Mouse (Mus musculus) cerebellum, postnatal 14 days (tissue): ENCODE data around the gene Flywch2.
A peak's percentile ranks its signal among the peaks of the same experiment; 100 is the strongest.

Experiments
- DNase-seq, 2 experiments: peaks; one replicate each; pipeline ENCODE4 v3.0.0; 2021; ENCODE audit warnings: mixed read lengths in 2 of 2

Gene Flywch2

DNA sequence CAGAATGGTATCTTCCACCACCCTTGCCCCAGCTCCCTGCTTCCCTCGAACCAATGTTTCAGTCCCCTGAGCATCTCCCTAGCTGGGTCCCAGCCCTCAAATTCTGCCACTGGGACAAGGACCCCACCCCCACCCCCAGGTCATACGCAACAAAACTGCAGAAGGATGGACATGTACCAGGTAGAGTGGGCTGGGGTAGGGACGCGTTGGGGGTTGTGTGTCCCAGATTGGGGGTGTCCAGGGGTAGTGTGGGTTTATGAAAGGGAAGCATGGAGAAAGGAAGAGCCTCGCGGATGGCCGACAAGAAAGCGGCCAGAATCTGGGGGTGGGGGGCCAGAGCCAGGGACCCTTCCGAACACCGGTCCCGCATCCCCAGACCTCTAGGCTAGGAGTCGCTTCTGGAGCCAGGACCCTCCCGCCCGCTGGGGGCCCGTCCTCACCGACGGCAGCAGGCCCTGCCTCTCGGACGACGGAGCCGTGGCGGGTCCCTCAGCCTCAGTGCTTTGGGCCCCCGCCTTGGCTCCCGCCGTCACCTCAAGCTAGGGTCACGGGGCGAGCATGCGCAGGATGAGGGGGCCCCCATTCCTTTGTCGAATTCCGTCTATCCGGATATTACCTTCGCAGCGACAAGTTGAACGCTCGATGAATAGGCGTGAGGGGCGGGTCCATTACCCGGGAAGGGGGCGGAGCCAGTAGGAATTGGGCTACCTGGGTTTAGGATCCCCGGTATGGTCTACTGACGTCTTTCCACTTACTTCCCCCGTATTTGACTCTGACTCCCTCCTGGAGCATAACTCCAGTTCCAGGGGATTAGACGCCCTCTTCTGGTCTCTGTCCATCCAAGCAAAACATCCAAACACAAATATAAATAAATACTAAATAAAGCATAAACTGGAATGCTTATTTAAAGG is at the start of gene Flywch2:
Gene Flywch2 (minus strand): TSS at position 521 of the 911 bp plus-strand sequence.
- peak; percentile 96 to 97 for DNase-seq

DNA sequence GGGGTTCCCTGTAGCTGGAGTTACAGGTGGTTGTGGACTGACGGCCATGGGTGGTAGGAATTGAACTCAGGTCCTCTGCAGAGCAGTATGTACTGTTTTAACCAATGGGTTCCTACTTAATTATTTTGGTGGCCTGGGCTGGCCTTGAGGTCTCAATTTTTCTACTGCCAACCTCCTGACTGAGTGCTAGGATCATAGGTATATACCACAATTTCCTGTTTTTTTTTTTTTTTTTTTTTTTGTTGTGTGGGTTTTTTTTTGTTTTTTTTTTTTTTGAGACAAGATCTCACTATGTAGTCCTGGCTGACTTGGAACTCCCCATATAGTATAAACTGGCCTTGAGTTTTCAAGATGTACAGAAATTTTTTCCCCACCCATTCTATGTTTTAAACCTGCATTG is 45.3 kb upstream of the Flywch2 start:
- DNase-seq: no peak

DNA sequence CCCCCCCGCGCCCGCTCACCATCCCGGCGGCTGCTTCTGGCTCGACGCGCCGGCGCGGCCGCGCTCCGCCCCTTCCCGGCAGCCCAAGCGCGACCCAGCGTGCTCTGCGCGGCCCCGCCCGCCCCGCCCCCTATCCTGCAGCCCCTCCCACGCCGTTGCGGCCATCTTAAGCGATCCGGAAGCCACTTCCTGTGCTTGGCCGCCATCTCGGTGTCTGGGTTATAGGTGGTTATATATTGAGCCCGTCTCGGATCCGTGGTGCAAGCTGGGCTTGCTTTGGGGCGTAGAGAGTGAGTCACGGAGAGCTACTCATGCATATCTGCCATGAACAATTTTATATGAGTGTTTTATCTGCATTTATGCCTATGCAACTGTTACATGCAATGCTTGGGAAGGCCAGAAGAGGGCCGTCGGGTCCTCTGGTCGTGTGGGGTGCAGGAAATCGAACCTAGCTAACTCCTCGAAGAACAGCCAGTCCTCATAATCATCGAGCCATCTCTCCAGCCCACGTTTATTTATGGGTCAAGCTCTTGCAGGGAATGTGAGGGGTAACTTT is 43.3 kb upstream of the Flywch2 start, which contains the start of gene Elob:
Gene Elob (minus strand): TSS at position 73 of the 556 bp plus-strand sequence.
- peak; percentile 88 to 90 for DNase-seq

DNA sequence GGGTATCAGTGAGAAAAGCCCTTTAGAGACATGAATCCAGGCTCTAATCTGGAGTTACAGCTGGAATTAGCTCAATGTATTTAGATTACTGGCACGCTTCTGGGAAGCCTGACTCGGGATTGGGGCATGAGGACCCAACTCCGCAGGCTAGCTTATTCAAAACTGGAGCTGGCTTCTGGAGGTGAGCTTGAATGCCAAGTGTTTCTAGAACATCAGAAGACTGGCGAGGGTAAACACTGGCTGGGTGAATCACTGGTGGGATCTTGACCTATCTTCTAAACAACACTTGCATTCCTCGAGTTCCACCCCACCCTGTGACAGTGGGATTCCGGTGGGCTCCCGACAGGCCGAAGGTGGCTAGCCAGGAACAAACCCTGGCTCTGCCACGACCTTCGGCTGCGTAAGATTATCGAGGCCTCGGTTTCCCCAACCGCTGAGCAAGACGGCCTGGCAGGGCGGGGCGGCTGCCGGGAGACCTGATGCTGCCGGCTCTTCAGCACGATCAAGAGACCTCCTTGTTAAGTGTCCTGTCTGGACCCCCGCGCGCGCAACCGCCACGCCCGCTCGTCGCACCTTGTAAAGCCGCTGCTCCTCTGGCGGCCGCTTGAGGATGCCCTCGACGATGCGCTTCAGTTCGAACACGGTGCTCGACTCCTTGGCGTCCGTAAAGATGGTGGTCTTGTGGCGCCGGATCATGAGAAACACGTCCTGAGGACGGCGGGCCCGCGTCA is 42.6 kb upstream of the Flywch2 start:
- peak in 1 of 2 experiments; percentile 78 for DNase-seq

DNA sequence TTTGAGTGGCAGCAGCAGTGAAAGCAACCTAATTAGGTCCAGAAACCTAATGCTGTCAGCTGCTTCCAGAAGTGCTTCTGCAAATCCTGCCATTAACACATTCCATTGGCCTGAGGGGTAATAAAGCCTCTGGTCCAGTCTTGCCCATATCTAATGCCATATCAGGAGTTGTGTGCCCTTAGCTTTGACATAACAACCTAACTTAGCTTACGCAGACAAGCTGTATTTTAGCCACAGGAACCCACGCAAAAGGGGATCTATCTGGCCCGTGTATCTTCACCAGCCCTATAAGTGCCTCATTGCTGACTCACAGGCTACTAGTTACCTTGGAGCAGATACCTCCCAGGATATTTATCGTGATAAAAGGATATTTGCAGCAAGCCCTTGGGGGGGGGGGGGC is 39.7 kb upstream of the Flywch2 start:
- no peak for DNase-seq

DNA sequence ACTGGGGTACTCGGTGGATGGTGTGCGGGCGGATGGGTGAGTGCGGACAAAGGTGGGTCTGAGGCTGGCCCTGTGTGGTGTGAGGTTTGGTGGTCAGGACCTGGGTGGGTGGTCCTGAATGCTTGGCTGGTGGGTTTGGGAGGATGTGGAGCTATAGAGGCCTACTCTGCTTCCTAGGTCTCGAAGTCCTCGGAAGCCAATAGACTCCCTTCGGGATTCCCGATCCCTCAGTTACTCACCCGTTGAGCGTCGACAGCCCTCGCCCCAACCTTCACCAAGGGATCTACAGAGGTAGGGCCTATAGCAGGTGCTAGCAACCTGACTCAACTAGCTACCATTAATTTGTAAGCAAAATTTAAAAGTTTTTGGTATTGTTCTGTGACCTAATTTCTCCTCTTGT is 37.7 kb upstream of the Flywch2 start:
- DNase-seq: no peak

DNA sequence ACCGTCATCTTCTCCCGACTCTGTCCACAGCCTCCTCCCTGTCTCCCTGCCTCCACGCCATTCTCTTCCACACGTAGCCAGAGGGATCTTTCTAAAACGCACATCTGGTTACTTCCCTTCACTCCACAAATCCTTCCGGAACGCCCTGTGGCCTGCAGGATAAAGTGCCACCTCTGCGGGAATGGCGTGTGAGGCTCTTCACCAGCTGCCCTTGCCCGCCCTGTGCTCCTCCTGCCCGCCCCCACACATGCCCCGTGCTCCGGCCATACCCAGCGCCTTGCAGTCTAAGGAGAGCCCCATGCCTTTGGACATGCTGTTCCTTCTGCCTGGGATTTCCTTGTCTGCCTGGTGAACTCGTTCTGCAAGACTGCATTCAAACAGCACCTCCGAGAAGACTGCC is 37.1 kb upstream of the Flywch2 start:
- no peak for DNase-seq

DNA sequence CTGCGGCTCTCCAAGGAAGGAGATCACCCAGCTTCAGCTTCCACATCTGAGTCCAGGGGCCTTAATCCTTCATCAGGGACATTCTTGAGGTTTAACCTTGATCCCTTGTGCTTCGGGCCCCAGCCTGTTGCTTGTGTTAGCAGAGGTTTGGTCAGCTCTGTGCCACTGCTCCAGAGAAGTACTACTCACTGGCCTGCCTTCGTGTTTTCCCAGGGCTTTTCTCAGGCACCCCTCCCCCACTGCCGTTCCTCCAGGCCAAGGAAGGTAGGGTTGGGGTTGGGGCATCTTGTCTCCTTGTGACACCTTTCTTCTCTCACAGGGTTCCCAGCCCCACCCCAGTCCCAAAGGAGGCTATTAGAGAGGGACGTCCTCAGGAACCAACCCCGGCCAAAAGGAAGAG is 36.2 kb upstream of the Flywch2 start:
- DNase-seq: peak in 1 of 2 experiments; percentile 35

DNA sequence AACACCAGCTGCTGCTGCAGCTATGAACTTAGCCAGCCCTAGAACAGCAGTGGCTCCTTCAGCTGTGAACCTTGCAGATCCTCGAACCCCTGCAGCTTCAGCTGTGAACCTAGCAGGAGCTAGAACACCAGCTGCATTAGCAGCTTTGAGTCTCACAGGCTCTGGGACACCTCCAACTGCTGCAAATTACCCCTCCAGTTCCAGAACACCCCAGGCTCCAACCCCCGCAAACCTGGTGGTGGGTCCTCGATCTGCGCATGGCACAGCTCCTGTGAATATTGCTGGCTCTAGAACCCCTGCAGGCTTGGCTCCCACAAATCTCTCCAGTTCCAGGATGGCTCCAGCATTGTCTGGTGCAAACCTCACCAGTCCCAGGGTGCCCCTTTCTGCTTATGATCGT is 34.9 kb upstream of the Flywch2 start:
- no peak for DNase-seq

DNA sequence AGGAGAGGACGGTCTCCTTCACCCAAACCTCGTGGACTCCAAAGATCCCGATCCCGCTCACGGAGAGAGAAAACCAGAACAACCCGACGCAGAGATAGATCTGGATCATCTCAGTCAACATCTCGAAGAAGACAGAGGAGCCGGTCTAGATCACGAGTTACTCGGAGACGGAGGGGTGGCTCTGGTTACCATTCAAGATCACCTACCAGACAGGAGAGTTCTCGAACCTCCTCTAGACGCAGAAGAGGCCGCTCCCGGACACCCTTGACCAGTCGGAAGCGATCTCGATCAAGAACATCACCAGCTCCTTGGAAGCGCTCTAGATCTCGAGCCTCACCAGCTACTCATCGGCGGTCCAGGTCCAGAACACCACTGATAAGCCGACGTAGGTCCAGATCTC is 33.4 kb upstream of the Flywch2 start:
- DNase-seq: no peak

DNA sequence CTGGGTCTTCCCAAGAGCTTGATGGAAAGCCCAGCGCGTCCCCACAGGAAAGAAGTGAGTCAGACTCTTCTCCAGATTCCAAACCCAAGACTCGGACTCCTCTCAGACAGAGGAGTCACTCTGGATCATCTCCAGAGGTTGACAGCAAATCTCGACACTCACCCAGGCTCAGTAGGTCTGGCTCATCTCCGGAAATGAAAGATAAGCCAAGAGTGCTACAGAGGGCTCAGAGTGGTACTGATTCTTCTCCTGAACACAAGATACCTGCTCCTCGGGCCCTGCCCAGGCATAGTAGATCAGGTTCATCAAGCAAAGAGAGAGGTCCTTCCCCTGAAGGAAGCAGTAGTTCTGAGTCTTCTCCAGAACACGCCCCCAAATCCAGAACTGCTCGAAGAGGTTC is 32.7 kb upstream of the Flywch2 start:
- no peak for DNase-seq

DNA sequence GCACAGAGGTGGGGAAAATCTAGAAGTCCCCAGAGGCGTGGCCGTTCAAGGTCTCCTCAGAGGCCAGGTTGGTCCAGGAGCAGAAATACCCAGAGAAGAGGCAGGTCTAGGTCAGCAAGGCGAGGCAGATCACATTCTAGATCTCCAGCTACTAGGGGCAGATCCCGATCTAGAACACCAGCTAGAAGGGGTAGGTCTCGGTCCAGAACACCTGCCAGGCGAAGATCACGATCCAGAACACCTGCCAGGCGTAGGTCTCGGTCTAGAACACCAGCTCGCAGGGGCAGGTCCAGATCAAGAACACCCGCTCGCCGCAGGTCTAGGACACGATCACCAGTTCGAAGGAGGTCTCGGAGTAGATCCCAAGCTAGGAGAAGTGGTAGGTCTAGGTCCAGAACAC is 29.8 kb upstream of the Flywch2 start:
- DNase-seq: no peak

DNA sequence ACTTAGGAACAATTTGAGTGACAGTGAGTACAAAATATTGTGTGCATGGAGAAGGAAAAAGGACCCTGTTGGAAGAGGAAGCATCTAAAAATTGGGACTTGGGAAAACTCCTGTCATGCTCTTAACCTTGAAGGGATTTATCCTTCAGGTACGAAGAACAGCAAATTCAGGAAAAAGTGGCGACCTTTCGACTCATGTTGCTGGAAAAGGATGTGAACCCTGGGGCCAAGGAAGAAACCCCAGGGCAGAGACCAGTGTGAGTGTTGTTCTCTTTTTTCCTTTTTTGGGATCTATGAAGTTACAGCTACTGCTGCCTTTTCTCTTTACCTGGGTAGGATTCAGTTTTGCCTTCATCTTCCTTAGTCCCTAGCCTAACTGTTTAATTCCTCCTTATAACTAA is 22.0 kb upstream of the Flywch2 start:
- no peak for DNase-seq

DNA sequence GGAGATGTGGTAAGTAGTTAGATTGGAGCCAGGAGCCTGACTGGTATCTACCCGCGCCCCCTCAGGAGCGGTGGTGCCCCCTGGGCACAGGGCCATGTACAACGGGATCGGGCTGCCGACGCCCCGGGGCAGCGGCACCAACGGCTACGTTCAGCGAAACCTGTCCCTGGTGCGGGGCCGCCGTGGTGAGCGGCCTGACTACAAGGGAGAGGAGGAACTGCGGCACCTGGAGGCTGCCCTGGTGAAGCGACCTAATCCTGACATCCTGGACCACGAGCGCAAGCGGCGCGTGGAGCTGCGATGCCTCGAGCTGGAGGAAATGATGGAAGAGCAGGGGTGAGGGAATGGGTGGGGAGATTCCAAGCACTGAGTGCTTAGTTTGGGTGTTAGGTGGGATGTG is 21.0 kb upstream of the Flywch2 start:
- DNase-seq: peak; percentile 62 to 66

DNA sequence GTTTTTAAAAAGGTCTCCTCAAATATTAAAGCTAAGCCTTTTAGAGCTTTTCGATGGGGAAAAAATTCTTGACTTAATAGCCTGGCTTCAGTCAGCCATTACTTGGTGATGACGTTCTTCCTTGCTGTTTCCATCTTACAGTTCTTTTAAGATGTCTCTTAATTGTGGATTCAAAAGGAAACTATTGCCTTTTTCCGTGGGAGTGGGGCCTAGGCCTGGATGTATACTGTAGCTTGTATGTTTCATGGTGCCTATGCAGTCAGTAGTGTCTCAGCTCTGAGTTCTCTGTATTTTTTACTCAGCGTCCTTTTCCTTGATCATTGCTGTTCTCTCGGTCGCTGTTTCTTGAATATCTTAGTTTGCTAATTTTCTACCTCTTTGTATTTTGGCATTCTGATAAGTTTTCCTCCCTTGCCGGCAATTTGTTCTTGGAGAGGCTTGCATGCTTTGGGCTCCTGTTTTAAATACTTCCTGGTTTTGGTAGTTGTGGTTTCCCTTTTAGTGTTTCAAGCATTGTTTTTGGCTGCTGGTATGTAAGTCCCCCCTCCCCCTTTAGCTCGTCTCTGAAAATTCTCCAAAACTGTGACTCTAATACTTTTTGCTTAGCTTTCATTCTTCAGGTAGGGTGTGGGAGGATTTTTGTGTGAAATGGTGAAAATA is 18.7 kb upstream of the Flywch2 start:
- DNase-seq: no peak

DNA sequence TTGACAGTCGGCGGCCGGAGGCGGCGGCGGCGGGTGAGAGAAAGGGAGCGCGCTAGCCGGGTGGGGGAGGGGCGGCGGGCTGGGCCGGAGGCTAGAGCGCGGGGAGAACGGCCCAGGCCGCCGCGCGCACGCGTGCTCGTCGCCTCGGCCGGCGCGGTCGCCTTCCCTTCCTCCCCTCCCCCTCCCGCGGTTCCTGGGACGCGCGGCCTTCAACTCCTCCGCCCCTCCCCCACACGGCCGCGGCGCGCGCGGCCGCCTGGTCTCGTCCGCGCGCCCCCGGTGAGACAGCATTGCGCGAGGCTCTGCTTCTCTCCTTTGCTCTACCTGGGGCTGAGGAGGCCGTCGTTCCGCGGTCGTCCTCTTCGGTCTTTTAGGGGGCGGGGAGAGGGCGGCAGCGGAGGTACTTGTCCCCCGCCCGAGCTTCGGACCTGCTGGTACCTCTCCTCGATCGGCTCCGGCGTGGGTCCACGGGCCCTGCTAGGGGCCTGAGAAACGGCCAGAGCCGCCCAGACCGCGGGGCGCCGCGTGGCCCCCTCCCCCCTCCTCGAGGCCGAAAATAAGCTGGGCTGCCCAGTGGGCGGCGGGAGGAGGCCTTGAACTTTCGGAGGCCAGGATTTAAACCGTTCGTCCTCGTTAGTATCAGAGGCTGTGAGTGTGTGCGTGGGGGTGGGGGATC is 17.6 kb upstream of the Flywch2 start:
- DNase-seq: peak; percentile 90 to 95

DNA sequence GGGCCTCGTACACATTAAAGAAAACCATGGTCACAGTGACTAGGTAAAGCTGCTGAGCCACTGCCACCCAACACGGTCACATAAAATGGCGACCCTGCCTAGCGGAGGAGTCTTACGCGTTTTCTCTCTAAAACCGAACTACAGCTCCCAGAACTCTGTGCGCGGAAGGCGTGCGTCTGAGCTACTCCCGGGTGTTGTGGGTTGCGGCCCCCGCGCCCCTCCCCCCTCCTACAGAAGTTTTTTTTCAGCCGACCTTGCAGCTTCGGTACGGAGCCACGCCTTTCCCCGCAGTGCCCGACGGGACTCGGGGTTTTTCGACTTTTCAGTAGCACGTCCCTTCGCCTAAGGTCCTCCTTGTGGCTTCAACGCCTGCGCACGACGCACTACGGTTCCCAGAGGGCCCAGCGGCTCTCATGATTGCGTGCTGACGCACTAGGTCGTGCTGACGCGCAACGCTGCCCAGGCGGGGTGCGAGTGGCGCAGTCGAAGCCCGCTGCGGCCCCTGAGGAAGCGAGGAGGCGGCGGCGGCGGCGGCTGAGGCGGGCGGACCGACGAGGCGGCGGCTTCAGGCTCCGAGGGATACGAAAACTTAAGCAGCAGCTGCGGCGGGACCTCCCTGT is 17.0 kb upstream of the Flywch2 start:
- DNase-seq: peak; percentile 98 to 99

DNA sequence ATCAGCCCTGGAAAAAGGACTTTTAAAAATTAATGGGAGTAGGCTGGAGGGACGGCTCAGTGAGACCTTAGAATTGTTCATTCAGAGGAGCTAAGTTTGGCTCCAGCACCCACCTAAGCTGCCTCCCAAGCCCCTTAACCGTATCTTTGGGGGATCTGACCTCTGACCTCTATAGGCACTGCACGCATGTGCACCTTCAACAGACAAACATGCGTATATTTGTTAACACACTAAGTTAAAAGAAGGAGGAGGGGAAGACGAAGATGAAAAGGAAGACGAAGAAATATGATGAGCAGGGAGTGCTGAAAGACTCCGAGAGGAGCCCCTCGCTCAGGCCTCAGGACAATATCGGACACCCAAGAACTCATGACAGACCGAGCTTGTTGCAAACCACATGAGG is 15.7 kb upstream of the Flywch2 start:
- no peak for DNase-seq

DNA sequence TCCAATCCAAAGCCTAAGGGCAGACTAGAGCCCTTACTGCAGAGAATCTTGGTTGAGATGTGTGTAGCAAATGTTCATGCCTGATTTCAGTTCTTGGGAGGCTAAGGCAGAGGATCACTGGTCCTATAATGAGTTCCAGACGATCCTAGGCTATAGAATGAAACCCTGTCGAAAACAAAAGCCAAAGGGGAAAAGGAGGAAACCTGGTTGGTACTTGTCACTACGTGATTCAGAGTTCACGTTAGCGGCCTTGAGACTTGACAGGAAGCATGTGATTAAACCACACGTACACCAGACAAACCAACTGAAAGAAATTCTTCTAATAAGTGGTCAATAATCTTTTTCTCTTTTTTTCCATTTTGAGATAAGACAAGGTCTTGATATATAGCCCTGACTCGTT is 11.4 kb upstream of the Flywch2 start:
- DNase-seq: no peak

DNA sequence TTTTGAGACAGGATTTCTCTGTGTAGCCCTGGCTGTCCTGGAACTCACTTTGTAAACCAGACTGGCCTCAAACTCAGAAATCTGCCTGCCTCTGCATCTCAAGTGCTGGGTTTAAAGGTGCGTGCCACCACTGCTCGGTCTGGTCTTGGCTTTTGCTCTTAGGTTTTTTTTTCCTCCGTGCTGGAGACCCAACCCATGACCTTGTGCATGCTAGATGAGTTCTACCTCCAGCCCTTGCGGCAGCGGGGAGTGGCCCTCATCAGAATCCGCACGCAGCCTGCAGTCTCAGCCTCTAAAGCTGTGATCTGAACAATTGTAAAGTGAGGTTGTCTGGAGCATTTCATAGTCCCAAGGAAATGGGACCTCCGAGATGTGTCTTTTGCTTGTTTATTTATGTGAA is 9.4 kb upstream of the Flywch2 start:
- no peak for DNase-seq

DNA sequence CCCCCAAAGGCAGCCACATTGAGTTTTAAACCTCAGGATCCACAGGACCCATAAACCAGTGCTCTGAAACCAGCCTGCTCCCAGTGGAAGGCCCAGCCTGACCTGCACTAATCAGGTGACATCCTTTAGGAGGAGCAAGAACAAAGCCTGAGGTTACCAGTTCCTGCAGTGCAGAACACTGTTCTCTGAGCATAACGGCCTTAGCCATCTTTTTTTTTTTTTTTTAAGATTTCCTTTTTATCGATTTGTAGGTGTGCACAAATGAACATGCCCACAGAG is 5.1 kb upstream of the Flywch2 start:
- no peak for DNase-seq
